Mouse (Mus musculus) layer of hippocampus, postnatal 10 days (tissue): ENCODE measurements at regions not wholly inside any gene's neighbourhood (a gene's known extent, or its start where the extent isn't known, plus 50 kb on each side); places are given as distances from the start of the nearest gene placed in this dataset.
"Not testable (repeated sequence)": the region's sequence is repeated elsewhere in the genome, so short reads cannot be mapped to it uniquely, and the experiment has no call there.

Source experiments
- DNase-seq, 2 experiments: peaks; one replicate each; pipeline ENCODE4 v3.0.0; 2021; ENCODE audit warnings: low spot score in 2 of 2

GRCm38 (mm10) chr17:50397324-50397723 lies 103.9 kb upstream of the Dazl start:
- no peak for DNase-seq

GRCm38 (mm10) chr17:50407249-50407990 lies 101.8 kb upstream of the Plcl2 start:
- no peak for DNase-seq

GRCm38 (mm10) chr17:50408581-50408980 lies 100.6 kb upstream of the Plcl2 start:
- DNase-seq = no peak

- no peak for DNase-seq
Measured at GRCm38 (mm10) chr17:50409271-50409670, 99.9 kb upstream of the Plcl2 start.

- DNase-seq = no peak
Measured at GRCm38 (mm10) chr17:50409895-50410294, 99.3 kb upstream of the Plcl2 start.

GRCm38 (mm10) chr17:50410296-50410695 lies 98.9 kb upstream of the Plcl2 start:
- DNase-seq = no peak

GRCm38 (mm10) chr17:50412446-50412845 lies 96.8 kb upstream of the Plcl2 start:
- DNase-seq = no peak

- no peak for DNase-seq
Measured at GRCm38 (mm10) chr17:50413916-50414315, 95.3 kb upstream of the Plcl2 start.

- no peak for DNase-seq
Measured at GRCm38 (mm10) chr17:50415331-50416005, 93.7 kb upstream of the Plcl2 start.

GRCm38 (mm10) chr17:50416119-50416518 lies 93.1 kb upstream of the Plcl2 start:
- no peak for DNase-seq

- DNase-seq = no peak
Measured at GRCm38 (mm10) chr17:50416538-50417113, 92.6 kb upstream of the Plcl2 start.

- DNase-seq = peak in 1 of 2 experiments; percentile 29
Measured at GRCm38 (mm10) chr17:50418863-50419383, 90.3 kb upstream of the Plcl2 start.

GRCm38 (mm10) chr17:50419551-50419950 lies 89.7 kb upstream of the Plcl2 start:
- DNase-seq = not testable (repeated sequence)

- DNase-seq = no peak
Measured at GRCm38 (mm10) chr17:50419966-50420365, 89.2 kb upstream of the Plcl2 start.

GRCm38 (mm10) chr17:50420690-50421089 lies 88.5 kb upstream of the Plcl2 start:
- DNase-seq = no peak

- no peak for DNase-seq
Measured at GRCm38 (mm10) chr17:50421476-50421875, 87.7 kb upstream of the Plcl2 start.

GRCm38 (mm10) chr17:50425110-50425509 lies 84.1 kb upstream of the Plcl2 start:
- no peak for DNase-seq

- DNase-seq = no peak
Measured at GRCm38 (mm10) chr17:50425531-50425930, 83.7 kb upstream of the Plcl2 start.

- no peak for DNase-seq
Measured at GRCm38 (mm10) chr17:50426146-50426545, 83.1 kb upstream of the Plcl2 start.

GRCm38 (mm10) chr17:50427331-50428003 lies 81.7 kb upstream of the Plcl2 start:
- no peak for DNase-seq

GRCm38 (mm10) chr17:50428004-50428560 lies 81.1 kb upstream of the Plcl2 start:
- DNase-seq = no peak
